Mouse (Mus musculus) liver, embryonic 14.5 days (tissue): ENCODE data around the gene Socs4.

Experiments used
- CTCF ChIP-seq: IDR thresholded peaks from 2 replicates; pipeline ENCODE4 v1.5.1; 2016; ENCODE audit warnings: antibody characterized with exemption, low read depth, control low read depth
- EP300 ChIP-seq: IDR thresholded peaks from 2 replicates; pipeline ENCODE4 v1.6.1; 2016; ENCODE audit warnings: antibody characterized with exemption, low read depth

DNA sequence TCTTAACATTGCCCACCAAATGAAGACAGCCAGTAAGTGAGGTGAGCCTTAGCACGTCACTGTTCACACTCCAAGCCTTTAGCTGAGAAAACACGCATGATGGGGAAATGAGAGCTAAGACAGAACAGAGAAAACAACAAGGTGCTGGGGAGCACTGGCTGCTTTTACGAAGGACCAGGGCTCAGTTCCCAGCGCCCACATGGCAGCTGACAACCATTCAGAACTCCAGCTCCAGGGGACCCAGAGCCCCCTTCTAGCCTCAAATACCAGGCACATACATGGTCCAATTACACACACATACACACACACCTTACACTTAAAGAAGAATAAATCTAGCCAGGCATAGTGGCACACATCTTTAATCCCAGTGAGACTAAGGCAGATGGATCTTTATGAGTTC is 7.7 kb upstream of the Socs4 start:
- TF ChIP-seq CTCF = no peak
- TF ChIP-seq EP300 = no peak
